8 mouse cellular contexts compared by ENCODE assay signal in the genomic region with DNA sequence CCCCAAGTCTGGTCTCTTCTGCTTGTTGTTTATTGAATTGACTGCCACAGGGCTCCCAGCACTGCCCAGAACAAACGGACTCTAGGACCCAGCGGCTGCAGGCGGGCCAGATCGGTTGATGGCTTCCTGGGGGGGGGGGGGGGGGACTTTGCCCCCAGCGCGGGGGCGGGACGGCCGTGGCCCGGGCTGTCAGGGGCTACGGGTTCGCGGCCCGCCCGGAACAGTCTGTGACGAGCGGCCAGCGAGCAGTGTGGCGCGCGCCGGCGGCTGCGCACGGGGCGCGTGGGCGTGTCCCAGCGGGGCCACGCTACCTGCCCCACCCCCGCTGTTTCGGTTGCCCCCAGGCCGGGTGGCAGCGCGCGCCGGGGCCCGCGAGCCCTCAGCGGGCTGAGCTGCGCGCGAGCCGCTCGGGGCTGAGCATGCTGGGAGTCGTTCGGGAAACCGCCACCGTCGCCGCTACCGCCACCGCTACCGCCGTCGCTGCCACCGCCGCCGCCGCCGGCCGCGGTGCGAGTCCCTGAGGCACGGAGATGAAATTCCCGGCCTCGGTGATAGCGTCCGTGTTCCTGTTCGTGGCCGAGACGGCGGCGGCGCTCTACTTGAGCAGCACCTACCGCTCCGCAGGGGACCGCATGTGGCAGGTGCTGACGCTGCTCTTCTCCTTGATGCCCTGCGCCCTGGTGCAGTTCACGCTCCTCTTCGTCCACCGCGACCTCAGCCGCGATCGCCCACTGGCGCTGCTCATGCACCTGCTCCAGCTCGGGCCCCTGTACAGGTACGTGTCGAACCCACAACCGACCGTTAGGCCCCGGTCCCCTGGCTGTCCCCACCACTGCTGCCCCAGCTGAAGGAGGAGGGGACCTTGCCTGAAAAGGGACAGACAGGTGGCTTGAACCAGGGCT. TPM values are rescaled to one million over a fixed set of nuclear protein-coding genes. Genes with fewer than 3 reads are reported as not detected.
DNase-seq lines count a peak whose midpoint lies in the region; ATAC-seq lines count a peak whose summit lies in the region.

A gene (plus strand): TSS at position 297 of the 902 bp plus-strand sequence.

- peak; percentile 35 to 48 for DNase-seq in adrenal gland, adult 18-20 months (ENCODE audit: low spot score in 2 of 2)
- DNase-seq in embryo, embryonic 10 days (ENCODE audit: low spot score) = peak; percentile 59
- peak; percentile 46 for DNase-seq in gastrocnemius, postnatal 10 days
- peak; percentile 38 to 50 for DNase-seq in left cerebral cortex, postnatal 36 days (ENCODE audit: low spot score in 2 of 2)
- peak; percentile 12 to 27 for DNase-seq in right cerebral cortex, postnatal 36 days (ENCODE audit: low spot score in 2 of 2)
- peak; percentile 32 to 60 for DNase-seq in urinary bladder, postnatal 4 days (ENCODE audit: low spot score in 2 of 2)

- intact Hi-C loops in left cerebral cortex, postnatal 36 days (cut with DNase I) = no loop called here

- ATAC-seq in inflammation-experienced regulatory T-cells, adult 6 months = peak; percentile 75
- peak; percentile 66 for ATAC-seq in megakaryocyte-erythroid progenitor cell, adult 5-6 weeks (replicated peaks; ENCODE audit: low FRiP score, low TSS enrichment, poor library complexity, severe bottlenecking)

RNA-seq across cellular contexts. Expression of the gene that starts here (rescaled TPM):
- 1 to 10 TPM; 2.1 TPM for total RNA-seq in adrenal gland, adult 18-20 months (2021)
- total RNA-seq in gastrocnemius, postnatal 10 days (2021) = 1 to 10 TPM; 3.1 to 3.4 TPM
- 1 to 10 TPM in 2 of 3 experiments, under 1 TPM in 1; 0.95 to 1.5 (median 1.2) TPM for polyA plus RNA-seq in inflammation-experienced regulatory T-cells, adult 6 months (2017; shearing (Covaris generic))
- total RNA-seq in left cerebral cortex, postnatal 36 days (2021) = 10 to 100 TPM; 13.2 to 15.7 TPM
- total RNA-seq in megakaryocyte-erythroid progenitor cell, adult 5-6 weeks (2014; fragmentation: Nextera tagmentation) = 45.8 and 46.1 TPM in 2 replicates
- 18.6 and 21.5 TPM in 2 replicates for total RNA-seq in megakaryocyte-erythroid progenitor cell, adult 5-6 weeks (2017)

Comparison
In these comparisons a context has a peak if more than half of its experiments do, and no peak if none do; other contexts are left out.
1. Peak in every context shown above with its lines: DNase-seq and ATAC-seq.